Mouse (Mus musculus): Measurements from ENCODE around the gene Acpp.
"Not testable (repeated sequence)": the region's sequence is repeated elsewhere in the genome, so short reads cannot be mapped to it uniquely, and the experiment has no call there.

The Acpp gene

GRCm38 (mm10) chr9:104337183-104337931 is at the start of gene Acpp:
Gene Acpp, minus strand, starts transcription at chr9:104337748.
- DNase-seq (ENCODE audit: low spot score): peak; percentile 8

- DNase-seq (ENCODE audit: low spot score): no peak
These were observed 45.1 kb upstream of the Acpp start for GRCm38 (mm10) chr9:104382571-104383170.

GRCm38 (mm10) chr9:104379532-104380162 is 42.1 kb upstream of the Acpp start:
- no peak for DNase-seq (ENCODE audit: low spot score)

GRCm38 (mm10) chr9:104375573-104375972 is 38.0 kb upstream of the Acpp start:
- DNase-seq (ENCODE audit: low spot score): no peak

- peak; percentile 26 for DNase-seq (ENCODE audit: low spot score)
These were observed 35.7 kb upstream of the Acpp start for GRCm38 (mm10) chr9:104373253-104373652.

- no peak for DNase-seq (ENCODE audit: low spot score)
These were observed 29.4 kb upstream of the Acpp start for GRCm38 (mm10) chr9:104366983-104367382.

GRCm38 (mm10) chr9:104361951-104362350 is 24.4 kb upstream of the Acpp start:
- DNase-seq (ENCODE audit: low spot score): not testable (repeated sequence)

GRCm38 (mm10) chr9:104361073-104361891 is 23.7 kb upstream of the Acpp start:
- DNase-seq (ENCODE audit: low spot score): no peak

DNA sequence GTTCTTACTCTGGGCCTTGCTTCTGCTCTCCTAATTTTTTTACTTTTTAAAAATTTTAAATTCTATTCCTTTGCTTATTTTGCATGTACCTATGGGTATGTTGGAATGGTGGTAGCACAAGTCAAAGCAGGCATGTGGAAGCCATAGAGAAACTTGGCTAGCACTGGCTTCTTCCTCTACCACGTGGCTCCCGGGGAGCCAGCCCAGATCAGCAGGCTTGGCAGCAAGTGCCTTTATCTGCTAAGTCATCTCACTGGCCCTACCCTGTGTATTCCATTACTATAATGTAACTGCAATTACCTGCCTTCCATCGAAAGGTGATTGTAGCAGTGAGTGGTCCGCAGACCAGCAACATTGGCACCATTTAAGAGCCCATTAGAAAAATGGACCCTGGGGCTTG is 22.8 kb upstream of the Acpp start:
- no peak for DNase-seq (ENCODE audit: low spot score)

GRCm38 (mm10) chr9:104355521-104356270 is 18.1 kb upstream of the Acpp start:
- no peak for DNase-seq (ENCODE audit: low spot score)

DNA sequence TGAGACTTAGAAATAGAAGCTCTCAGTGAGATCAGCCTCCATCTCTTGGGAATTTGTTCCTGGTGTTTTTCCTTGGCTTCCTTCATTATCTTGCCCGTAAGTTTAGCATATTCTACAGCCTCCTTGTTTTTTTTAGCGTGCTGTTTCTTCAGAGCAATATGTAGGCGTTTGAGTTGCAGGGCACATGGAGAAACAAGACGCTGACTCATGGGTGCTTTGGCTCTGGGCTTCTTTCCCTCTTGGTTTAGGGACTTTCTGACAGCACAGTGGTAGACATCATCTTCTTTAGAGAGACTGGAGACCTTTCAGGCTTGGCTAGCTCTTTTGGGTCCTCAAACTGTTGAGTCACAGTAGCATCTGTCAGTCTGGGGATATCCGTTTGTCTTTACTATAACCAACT is 6.6 kb upstream of the Acpp start:
- no peak for DNase-seq (ENCODE audit: low spot score)

- DNase-seq (ENCODE audit: low spot score): no peak
These were observed 1.9 kb upstream of the Acpp start for GRCm38 (mm10) chr9:104339483-104339882.

GRCm38 (mm10) chr9:104338489-104339427 is 1.2 kb upstream of the Acpp start:
- no peak for DNase-seq (ENCODE audit: low spot score)

DNA sequence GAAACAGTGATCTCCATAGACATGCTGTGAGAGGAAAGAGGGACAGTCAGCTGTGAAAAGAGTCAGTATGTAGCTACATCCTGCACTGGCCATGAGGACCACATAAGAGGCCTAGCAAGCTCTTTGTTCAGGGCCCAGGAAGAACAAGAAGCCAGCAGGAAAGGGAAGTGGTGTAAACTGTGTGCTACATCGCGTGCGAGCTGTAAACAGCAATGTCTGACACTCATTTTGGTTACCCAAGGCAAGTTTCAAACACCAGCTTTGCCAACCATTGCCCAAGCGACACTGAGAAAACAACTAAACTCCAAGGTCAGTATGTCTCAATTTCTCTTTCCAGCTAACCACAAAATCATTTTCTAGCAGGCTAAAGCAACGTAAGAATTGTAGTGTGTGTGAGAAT is 6.2 kb downstream of the Acpp start:
- no peak for DNase-seq (ENCODE audit: low spot score)

- no peak for DNase-seq (ENCODE audit: low spot score)
These were observed 8.9 kb downstream of the Acpp start for GRCm38 (mm10) chr9:104328655-104329054.

- no peak for DNase-seq (ENCODE audit: low spot score)
These were observed 16.0 kb downstream of the Acpp start for GRCm38 (mm10) chr9:104321519-104321918.

GRCm38 (mm10) chr9:104316351-104316750 is 21.2 kb downstream of the Acpp start:
- DNase-seq (ENCODE audit: low spot score): no peak

- DNase-seq (ENCODE audit: low spot score): no peak
These were observed 22.0 kb downstream of the Acpp start for GRCm38 (mm10) chr9:104315499-104315898.

GRCm38 (mm10) chr9:104306734-104307133 is 30.8 kb downstream of the Acpp start:
- peak; percentile 44 for DNase-seq (ENCODE audit: low spot score)

- DNase-seq (ENCODE audit: low spot score): no peak
These were observed 32.0 kb downstream of the Acpp start for GRCm38 (mm10) chr9:104305333-104306111.

Measured in spleen, adult 12 weeks (tissue).